Mouse (Mus musculus) embryonic facial prominence, embryonic 11.5 days (tissue): ENCODE results near the gene Fasl. TPM values are rescaled to one million over a fixed set of nuclear protein-coding genes. Genes with fewer than 3 reads are reported as not detected.

ENCODE experiments used
- ATAC-seq: fragments of 200-750 bp; cut with Nextera tagmentation; replicated peaks from 2 replicates; pipeline ENCODE4 v1.8.0; 2017; ENCODE audit warnings: low read depth; ENCODE audit not compliant: insufficient number of reproducible peaks, low FRiP score, low TSS enrichment
- DNase-seq: peaks from one replicate; pipeline ENCODE4 v3.0.0-alpha.2; 2015; ENCODE audit warnings: low spot score
- H3K27ac ChIP-seq: fragments of 300-500 bp; sonication (generic); replicated peaks from 2 replicates; pipeline ENCODE4 v1.5.1; 2014; ENCODE audit warnings: mild to moderate bottlenecking, low read depth, low read length, control low read depth
- H3K27me3 ChIP-seq: fragments of 300-500 bp; sonication (generic); 2 replicates; pipeline ENCODE4 v1.6.1; 2014; ENCODE audit warnings: mild to moderate bottlenecking, low read length, moderate library complexity, mixed read lengths; ENCODE audit not compliant: control insufficient read depth, insufficient read depth
- H3K36me3 ChIP-seq: fragments of 300-500 bp; sonication (generic); replicated peaks from 2 replicates; pipeline ENCODE4 v1.6.1; 2014; ENCODE audit warnings: low read depth, mild to moderate bottlenecking, low read length, moderate library complexity, mixed read lengths; ENCODE audit not compliant: control insufficient read depth, insufficient read depth
- H3K4me1 ChIP-seq: fragments of 300-500 bp; sonication (generic); 2 replicates; pipeline ENCODE4 v1.6.1; 2014; ENCODE audit warnings: low read length, mixed read lengths; ENCODE audit not compliant: control insufficient read depth, insufficient read depth
- H3K4me2 ChIP-seq: fragments of 300-500 bp; sonication (generic); 2 replicates; pipeline ENCODE4 v1.6.1; 2014; ENCODE audit warnings: low read depth, mild to moderate bottlenecking, control low read depth, low read length, moderate library complexity
- H3K4me3 ChIP-seq: fragments of 300-500 bp; sonication (generic); 2 replicates; pipeline ENCODE4 v1.5.1; 2014; ENCODE audit warnings: low read depth, low read length, control low read depth
- H3K9ac ChIP-seq: fragments of 300-500 bp; sonication (generic); replicated peaks from 2 replicates; pipeline ENCODE4 v1.6.1; 2014; ENCODE audit warnings: mild to moderate bottlenecking, control low read depth, low read length
- H3K9me3 ChIP-seq: fragments of 300-500 bp; sonication (generic); replicated peaks from 2 replicates; pipeline ENCODE4 v1.6.1; 2016; ENCODE audit warnings: mild to moderate bottlenecking, low read length, inconsistent platforms, mixed read lengths; ENCODE audit not compliant: control insufficient read depth
- WGBS: fragments of 180-500 bp; shearing (Covaris S2); extraction: QIAGEN DNeasy Blood & Tissue Kit; methylation state at CpG from one replicate; pipeline ENCODE4 v1.1.7; 2014; 5-methylcytosine and 5-hydroxymethylcytosine counted together
- polyA plus RNA-seq: library from polyadenylated mRNA; unstranded; fragments of >200 nt; fragmentation: Nextera tagmentation; extraction: Ambion mirVana; gene quantifications from 2 replicates; pipeline ENCODE4 v1.2.1, GENCODE M21; 2014

Gene Fasl
- polyA plus RNA-seq, result not detected in 2 replicates

GRCm38 (mm10) chr1:161788339-161788738, at the start of gene Fasl:
TSS of gene Fasl (minus strand) at chr1:161788495.
- no peaks in the 10 kb centered on the region for H3K27me3 ChIP-seq
- no peak within 1 kb of the TSS for H3K4me2 ChIP-seq
- no peaks in the 10 kb centered on the region for H3K9me3 ChIP-seq
- WGBS, result 85% methylated on average over 9 of the region's 9 CpGs
- H3K9ac ChIP-seq, result no peak within 1 kb of the TSS
- DNase-seq, result no peak
- H3K4me3 ChIP-seq, result no peak within 1 kb of the TSS
- no peaks in the 10 kb centered on the region for H3K36me3 ChIP-seq
- no peak within 1 kb of the TSS for H3K27ac ChIP-seq
- H3K4me1 ChIP-seq, result no peaks in the 10 kb centered on the region
- ATAC-seq, result no peak

- ATAC-seq (no peak), DNase-seq (no peak)
- Histone ChIP-seq H3K4me1 (no peaks in the 10 kb centered on the region), H3K36me3 (no peaks in the 10 kb centered on the region), H3K4me2 (no peak overlapping the region), H3K9me3 (no peaks in the 10 kb centered on the region), H3K27me3 (no peaks in the 10 kb centered on the region), H3K27ac (no peak overlapping the region), H3K4me3 (no peak overlapping the region), H3K9ac (no peak overlapping the region)
- 96% methylated on average over 2 of the region's 2 CpGs for WGBS
These were observed 38.4 kb upstream of the Fasl start for GRCm38 (mm10) chr1:161826677-161827076.

- no peak for DNase-seq
- no peak overlapping the region for H3K27ac ChIP-seq
- H3K4me3 ChIP-seq, result no peak overlapping the region
- no peak for ATAC-seq
- no peaks in the 10 kb centered on the region for H3K36me3 ChIP-seq
- 82% methylated on average over 5 of the region's 5 CpGs for WGBS
- no peaks in the 10 kb centered on the region for H3K9me3 ChIP-seq
- no peaks in the 10 kb centered on the region for H3K4me1 ChIP-seq
- H3K4me2 ChIP-seq, result no peak overlapping the region
- H3K9ac ChIP-seq, result no peak overlapping the region
- H3K27me3 ChIP-seq, result no peaks in the 10 kb centered on the region
These were observed 21.1 kb upstream of the Fasl start for GRCm38 (mm10) chr1:161809428-161809827.

GRCm38 (mm10) chr1:161808980-161809379, 20.7 kb upstream of the Fasl start:
- H3K9me3 ChIP-seq, result no peaks in the 10 kb centered on the region
- 83% methylated on average over 6 of the region's 6 CpGs for WGBS
- no peak overlapping the region for H3K4me3 ChIP-seq
- ATAC-seq, result no peak
- no peak overlapping the region for H3K4me2 ChIP-seq
- H3K4me1 ChIP-seq, result no peaks in the 10 kb centered on the region
- no peak overlapping the region for H3K27ac ChIP-seq
- H3K36me3 ChIP-seq, result no peaks in the 10 kb centered on the region
- DNase-seq, result no peak
- no peak overlapping the region for H3K9ac ChIP-seq
- H3K27me3 ChIP-seq, result no peaks in the 10 kb centered on the region

- H3K4me3 ChIP-seq, result no peak overlapping the region
- no peak for ATAC-seq
- H3K4me1 ChIP-seq, result no peaks in the 10 kb centered on the region
- H3K9ac ChIP-seq, result no peak overlapping the region
- 85% methylated on average over 8 of the region's 8 CpGs for WGBS
- no peak overlapping the region for H3K4me2 ChIP-seq
- H3K36me3 ChIP-seq, result no peaks in the 10 kb centered on the region
- no peaks in the 10 kb centered on the region for H3K9me3 ChIP-seq
- DNase-seq, result no peak
- H3K27me3 ChIP-seq, result no peaks in the 10 kb centered on the region
- H3K27ac ChIP-seq, result no peak overlapping the region
These were observed 16.3 kb upstream of the Fasl start for GRCm38 (mm10) chr1:161804541-161804971.

- H3K4me3 ChIP-seq, result no peak overlapping the region
These were observed 13.0 kb upstream of the Fasl start for GRCm38 (mm10) chr1:161801321-161801720.

GRCm38 (mm10) chr1:161800256-161800655, 12.0 kb upstream of the Fasl start:
- H3K9ac ChIP-seq, result no peak overlapping the region
- no peak overlapping the region for H3K4me3 ChIP-seq
- no peak overlapping the region for H3K4me2 ChIP-seq
- H3K27me3 ChIP-seq, result no peaks in the 10 kb centered on the region
- no peaks in the 10 kb centered on the region for H3K36me3 ChIP-seq
- ATAC-seq (no peak), DNase-seq (no peak)
- H3K9me3 ChIP-seq, result no peaks in the 10 kb centered on the region
- H3K4me1 ChIP-seq, result no peaks in the 10 kb centered on the region
- H3K27ac ChIP-seq, result no peak overlapping the region

More at GRCm38 (mm10) chr1:161801321-161801720, 13.0 kb upstream of the Fasl start:
- Histone ChIP-seq H3K36me3 (no peaks in the 10 kb centered on the region), H3K4me2 (no peak overlapping the region), H3K9me3 (no peaks in the 10 kb centered on the region), H3K4me1 (no peaks in the 10 kb centered on the region), H3K27me3 (no peaks in the 10 kb centered on the region), H3K27ac (no peak overlapping the region), H3K9ac (no peak overlapping the region)
- DNase-seq (no peak), ATAC-seq (no peak)
- WGBS, result 81% methylated on average over 2 of the region's 2 CpGs

GRCm38 (mm10) chr1:161799791-161800190, 11.5 kb upstream of the Fasl start:
- H3K27me3 ChIP-seq, result no peaks in the 10 kb centered on the region
- H3K36me3 ChIP-seq, result no peaks in the 10 kb centered on the region
- H3K4me1 ChIP-seq, result no peaks in the 10 kb centered on the region
- H3K9me3 ChIP-seq, result no peaks in the 10 kb centered on the region
- no peak overlapping the region for H3K9ac ChIP-seq
- no peak overlapping the region for H3K4me3 ChIP-seq
- DNase-seq (no peak), ATAC-seq (no peak)
- no peak overlapping the region for H3K27ac ChIP-seq
- no peak overlapping the region for H3K4me2 ChIP-seq
